Mouse (Mus musculus): ENCODE measurements at regions not wholly inside any gene's neighbourhood (a gene's known extent, or its start where the extent isn't known, plus 50 kb on each side); places are given as distances from the start of the nearest gene placed in this dataset.
"Not testable (repeated sequence)": the region's sequence is repeated elsewhere in the genome, so short reads cannot be mapped to it uniquely, and the experiment has no call there.

DNA sequence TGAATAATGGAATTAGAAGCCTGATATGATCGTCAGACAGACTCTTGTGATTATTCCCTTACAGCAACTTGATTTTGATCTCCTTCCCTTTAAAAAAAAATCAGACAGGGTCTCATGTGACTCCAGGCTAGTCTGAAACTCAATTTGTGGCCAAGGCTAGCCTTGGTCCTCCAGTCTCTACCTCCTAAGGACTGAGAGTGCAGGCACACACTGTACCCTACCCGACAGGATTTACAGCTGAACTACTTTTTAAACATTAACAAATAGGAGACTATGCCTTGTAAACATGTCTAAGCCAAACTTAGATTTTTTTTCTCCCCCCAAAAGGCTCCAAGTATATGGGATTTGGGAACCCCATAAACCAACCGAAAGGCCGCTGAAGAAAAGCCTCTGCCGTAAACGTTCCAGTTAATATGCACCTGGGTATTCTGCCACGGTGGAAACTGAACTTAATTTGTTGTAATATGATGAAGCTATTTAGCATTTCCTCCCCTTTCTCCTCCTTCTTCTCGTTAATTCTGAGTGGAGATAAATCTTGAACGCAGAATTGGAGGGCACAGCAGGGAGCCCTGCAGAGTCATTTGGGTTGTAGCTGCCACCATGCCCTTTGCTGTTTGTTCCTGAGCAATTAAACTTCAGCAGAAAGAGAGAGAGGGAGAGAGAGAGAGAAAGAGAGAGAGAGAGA, 170.0 kb upstream of the Kit start:
- DNase-seq (ENCODE audit: low spot score in 2 of 2), result no peak

GRCm38 (mm10) chr5:75405496-75405895, 169.2 kb upstream of the Kit start:
- DNase-seq (ENCODE audit: low spot score in 2 of 2), result no peak

- no peak for DNase-seq (ENCODE audit: low spot score in 2 of 2)
These were observed 167.0 kb upstream of the Kit start for GRCm38 (mm10) chr5:75407686-75408085.

DNA sequence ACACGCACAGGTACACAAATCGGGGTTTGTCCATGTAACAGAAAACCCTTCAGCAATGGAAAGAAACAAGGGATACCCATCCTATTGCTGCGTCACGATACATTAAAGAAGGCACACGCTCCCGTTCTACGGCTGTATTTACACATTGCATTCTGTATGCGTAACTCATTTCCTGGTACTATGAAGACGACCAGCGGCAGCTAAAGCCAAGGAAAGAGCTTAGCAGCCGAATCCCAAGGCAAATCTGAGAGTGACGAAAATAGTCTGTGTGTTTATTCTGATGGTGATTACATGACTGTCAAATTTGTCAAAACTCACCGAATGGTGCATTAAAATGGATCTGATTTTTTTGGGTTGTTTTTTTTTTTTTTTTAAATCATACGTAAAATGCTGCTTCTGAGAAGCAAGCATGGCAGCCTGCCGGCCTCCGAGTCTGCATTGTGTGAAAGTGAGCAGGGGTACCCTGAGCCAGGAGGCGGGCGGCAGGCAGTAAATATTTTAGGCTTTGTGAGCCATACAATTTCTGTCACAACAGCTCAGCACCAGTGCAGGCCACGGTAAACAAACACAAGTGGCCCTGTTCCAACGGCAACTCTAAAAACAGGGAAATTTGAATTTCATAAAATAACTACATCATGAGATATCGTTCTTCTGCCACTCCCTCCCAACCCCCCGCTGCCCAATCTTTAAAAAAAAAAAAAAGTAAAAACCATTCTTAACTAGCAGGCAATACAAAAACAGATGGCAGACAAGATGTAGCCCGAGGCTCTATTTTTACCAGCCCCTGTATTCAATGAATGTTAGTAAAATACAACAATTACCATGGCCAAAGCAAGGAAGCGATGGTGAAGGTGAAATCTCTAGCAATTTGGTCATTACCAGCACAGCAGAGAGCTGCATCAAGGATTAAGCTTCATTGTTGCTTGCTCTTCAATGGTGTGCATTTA, 164.2 kb upstream of the Kit start:
- DNase-seq (ENCODE audit: low spot score in 2 of 2), result no peak

- DNase-seq (ENCODE audit: low spot score in 2 of 2), result not testable (repeated sequence)
These were observed 155.4 kb upstream of the Kit start for GRCm38 (mm10) chr5:75419282-75419681.

GRCm38 (mm10) chr5:75432885-75433284, 141.8 kb upstream of the Kit start:
- no peak for DNase-seq (ENCODE audit: low spot score in 2 of 2)

DNA sequence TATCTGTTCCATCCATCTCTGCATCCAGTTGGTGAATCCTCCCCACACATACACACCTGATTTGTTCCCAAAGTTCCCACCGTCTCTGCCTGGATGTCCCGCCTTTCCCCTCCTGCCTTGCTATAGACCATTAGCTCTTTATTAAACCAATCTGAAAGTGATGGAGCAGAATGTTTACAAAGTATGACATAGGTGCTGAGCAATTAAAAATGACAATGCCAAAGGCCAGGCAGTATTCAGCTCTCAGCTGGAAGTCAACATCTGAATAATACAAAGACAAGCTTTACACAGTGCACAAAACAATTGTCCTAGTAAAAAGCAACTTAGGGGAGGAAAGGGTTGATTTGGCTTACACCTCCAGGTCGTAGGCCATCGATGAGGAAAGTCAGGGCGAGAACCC, 136.8 kb upstream of the Kit start:
- no peak for DNase-seq (ENCODE audit: low spot score in 2 of 2)

- DNase-seq (ENCODE audit: low spot score in 2 of 2), result no peak
These were observed 130.6 kb upstream of the Kit start for GRCm38 (mm10) chr5:75444024-75444604.

DNA sequence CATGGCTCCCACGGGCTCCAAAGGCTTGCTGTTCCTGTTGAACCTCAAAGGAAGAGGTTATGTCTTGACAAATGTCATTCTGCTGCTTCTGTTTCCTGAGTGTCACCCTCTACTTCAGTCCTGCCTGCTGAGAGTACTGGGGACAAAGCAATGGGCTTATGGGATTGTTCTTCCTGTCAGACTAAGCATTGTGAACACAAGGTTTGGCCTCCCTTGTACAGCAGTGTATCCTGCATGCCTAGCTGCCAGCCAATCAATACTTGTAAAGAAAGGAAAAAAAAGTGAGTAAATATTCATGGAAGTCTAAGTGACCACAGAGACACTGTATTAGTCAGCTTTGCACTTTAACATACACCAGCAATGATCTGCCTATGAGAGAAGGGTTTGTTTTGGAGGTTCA, 128.3 kb upstream of the Kit start:
- no peak for DNase-seq (ENCODE audit: low spot score in 2 of 2)

- DNase-seq (ENCODE audit: low spot score in 2 of 2), result no peak
These were observed 124.7 kb upstream of the Kit start for GRCm38 (mm10) chr5:75449913-75450525.

- no peak for DNase-seq (ENCODE audit: low spot score in 2 of 2)
These were observed 124.2 kb upstream of the Kit start for GRCm38 (mm10) chr5:75450564-75450963.

DNA sequence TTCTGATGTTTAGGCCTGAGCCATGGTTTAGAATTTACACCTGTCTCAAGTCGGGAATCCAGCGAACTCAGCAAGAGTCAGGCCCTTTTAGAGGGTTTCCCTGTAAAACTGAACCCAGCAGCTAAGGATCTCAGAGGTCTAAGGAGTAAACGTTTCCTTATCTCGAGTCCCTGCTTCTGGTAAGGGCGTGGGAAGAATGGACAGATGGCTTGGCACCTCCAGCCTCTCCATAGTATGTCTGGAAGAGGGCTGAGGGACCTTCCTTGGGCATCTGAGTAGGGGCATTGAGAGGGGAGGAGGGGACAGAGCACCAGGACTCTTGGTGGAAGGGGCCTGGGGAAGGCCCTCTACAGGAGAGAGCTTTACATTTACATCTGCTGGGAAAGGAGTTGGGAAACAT, 123.6 kb upstream of the Kit start:
- DNase-seq (ENCODE audit: low spot score in 2 of 2), result no peak

DNA sequence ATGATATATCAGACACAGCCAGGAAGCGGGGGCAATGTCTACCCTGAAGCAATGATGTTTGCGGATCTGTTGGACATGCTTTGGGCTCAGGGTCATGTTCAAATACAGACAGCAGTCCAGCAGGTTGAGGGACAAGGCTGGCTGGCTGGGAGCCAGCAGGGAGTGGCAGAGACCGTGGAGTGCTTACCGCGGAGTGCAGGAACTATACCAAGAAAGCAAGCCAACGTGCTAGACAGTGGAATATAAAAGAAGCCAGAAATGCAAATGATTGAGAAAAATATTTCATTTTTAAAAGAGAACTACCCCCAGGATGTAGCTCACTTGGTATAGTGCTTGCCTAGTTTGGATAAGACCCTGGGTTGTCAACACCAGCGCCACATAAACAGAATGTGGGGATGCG, 123.0 kb upstream of the Kit start:
- DNase-seq (ENCODE audit: low spot score in 2 of 2), result no peak

DNA sequence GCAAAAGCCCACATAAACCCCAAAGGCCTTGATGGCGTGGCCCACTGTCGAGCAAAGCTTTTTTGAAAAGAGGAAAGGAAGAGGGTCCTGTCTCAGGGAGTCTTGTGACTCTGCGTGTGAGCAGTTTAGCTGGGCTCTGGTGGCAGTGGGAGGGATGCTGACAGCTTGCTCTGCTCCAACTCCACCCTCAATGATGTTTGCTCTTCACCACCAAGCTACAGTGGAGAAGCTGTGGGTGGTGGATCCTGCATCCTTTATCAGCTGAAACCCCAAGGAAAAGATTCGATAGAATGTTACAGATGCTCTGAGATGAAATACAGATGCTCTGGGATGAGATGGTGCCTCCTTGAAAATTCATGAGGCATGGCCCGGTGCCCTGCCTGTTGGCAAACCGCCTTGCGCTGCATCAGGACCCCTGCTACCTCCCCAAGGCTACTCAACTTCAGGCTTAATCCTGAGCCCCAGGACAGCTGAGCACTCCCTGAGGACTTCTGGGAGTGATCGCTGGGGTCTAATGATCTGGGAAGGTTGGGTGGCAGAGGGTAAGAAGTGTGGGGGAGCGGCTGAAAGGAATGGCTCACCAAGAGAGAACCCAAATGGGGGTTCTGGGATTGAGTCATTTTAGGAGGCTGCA, 120.8 kb upstream of the Kit start:
- DNase-seq (ENCODE audit: low spot score in 2 of 2), result no peak

GRCm38 (mm10) chr5:75454961-75455541, 119.7 kb upstream of the Kit start:
- DNase-seq (ENCODE audit: low spot score in 2 of 2), result no peak

DNA sequence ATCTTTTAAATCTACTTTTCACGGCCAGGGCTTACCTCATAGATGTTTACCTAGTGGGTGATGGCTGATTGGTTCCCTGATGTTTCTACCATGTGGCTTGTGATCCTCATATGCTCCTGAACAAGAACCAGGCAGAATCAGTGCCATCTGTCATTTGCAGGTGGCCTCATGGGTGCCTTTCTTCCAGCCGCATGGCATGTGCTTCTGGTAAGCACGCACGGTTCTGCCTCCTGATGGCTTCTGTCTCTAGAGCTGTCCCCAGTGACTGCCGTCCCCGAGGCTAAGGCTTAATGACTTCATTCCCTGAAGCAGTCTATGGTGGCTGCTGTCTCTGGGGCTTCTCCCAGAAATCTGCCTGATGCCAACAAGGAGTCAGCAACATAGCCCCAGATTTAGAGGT, 117.3 kb upstream of the Kit start:
- DNase-seq (ENCODE audit: low spot score in 2 of 2), result no peak

DNA sequence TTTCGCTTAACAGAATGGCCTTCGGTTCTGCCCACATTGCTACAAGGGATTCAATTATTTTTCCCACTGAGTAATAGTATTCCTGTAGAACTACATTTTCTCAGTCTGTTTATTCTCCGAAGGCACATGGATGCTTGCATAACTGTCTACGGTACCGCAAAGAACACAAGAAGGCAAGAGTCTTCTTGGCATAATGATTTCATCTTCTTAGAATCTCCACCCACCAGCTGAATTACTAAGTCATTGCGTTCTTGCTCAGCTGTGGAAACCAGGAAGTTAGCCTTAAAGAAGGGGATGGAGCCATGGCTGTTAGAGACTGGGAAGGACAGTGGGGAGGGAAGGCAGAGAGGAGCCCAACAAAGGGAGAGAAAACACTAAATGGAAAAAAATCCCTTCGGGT, 116.4 kb upstream of the Kit start:
- DNase-seq (ENCODE audit: low spot score in 2 of 2), result no peak

DNA sequence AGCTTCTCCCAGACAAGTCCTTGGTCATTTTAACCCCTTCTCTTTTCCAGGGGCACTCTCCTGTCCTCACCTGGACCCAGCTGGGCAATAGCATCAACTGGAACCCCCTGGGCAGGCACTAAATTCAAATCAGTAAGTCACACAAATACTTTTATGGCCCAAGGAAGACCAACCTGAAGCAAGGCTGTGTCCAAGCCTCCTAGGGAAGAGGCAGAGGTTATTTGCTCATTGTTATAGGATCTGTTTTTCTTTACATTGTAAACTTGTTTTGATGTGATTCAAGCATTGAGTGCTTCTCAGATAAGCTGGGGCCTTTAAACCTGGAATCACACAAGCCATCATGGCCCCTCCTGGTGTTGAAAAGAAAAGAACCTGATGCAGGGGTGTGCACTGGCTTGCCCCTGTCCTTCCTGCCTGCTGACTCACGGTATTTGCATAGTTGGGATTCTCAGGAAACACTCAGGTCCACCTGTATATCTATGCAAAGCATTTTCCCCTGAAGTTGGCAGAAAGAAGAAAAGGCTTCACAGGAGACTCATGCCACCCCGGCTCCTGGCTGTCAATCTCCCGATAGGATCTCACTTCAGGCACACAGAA, 114.9 kb upstream of the Kit start:
- DNase-seq (ENCODE audit: low spot score in 2 of 2), result no peak

- no peak for DNase-seq (ENCODE audit: low spot score in 2 of 2)
These were observed 114.2 kb upstream of the Kit start for GRCm38 (mm10) chr5:75460414-75461025.

DNA sequence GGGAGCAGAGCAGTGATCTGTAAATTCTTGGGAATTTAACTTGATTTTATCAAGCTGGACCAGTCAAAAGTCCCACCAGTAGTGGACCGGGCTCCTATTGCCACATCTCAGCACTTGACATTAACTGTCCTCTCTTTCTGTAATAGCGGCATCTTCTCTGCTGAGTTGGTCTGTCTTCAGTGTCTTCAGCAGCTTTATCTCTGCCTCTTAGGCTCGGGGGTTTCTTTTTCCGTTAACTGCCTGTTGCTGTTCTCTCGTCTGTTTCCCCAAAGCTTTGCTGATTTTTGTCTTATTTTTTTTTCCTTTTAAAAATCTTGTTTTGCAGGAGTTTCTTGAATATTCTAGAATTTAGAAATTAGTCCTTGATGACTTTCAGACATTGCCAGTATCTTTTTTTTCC, 113.3 kb upstream of the Kit start:
- DNase-seq (ENCODE audit: low spot score in 2 of 2), result no peak

Measured in gastrocnemius, postnatal 4 days (tissue).